Mouse (Mus musculus): ENCODE data around the gene Rock2. TPM values are rescaled to one million over a fixed set of nuclear protein-coding genes. Genes with fewer than 3 reads are reported as not detected.

Rock2 gene
- polyA plus RNA-seq, 1 experiment from 2014 or later, result 14.4 TPM

DNA sequence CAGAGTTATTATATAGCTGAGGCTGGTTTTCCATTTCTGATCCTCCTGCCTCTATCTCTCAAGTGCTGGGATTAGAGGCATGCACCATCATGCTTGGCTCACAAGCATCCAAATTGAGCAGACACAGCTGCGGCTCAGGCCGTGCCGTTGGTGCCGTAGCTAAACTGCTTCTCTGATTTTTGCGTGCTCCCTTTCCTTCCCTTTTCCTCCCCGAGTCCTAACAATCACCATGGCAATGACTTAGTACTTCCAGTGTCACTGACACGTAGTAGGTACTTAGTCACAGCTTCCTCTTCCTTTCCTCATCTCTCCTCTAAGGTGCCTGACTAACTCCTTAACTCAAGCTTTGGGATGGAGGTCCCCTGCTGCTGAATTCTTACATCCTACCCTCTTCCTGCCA, 19.0 kb upstream of the Rock2 start:
- Histone ChIP-seq H3K4me1 (replicated peaks; ENCODE audit: control insufficient read depth, insufficient read depth, low read length) (peaks cover 8% of the 10 kb centered on the region), H3K27me3 (replicated peaks; ENCODE audit: control insufficient read depth, insufficient read depth, low read length) (no peaks in the 10 kb centered on the region), H3K4me2 (no peak overlapping the region), H3K4me3 (ENCODE audit: low read depth, low read length) (no peak overlapping the region), H3K9me3 (ENCODE audit: control insufficient read depth, low read length) (no peaks in the 10 kb centered on the region), H3K36me3 (ENCODE audit: control insufficient read depth, insufficient read depth, low read length) (no peaks in the 10 kb centered on the region), H3K9ac (ENCODE audit: low read depth, low read length) (no peak overlapping the region), H3K27ac (ENCODE audit: low read depth, low read length) (no peak overlapping the region)
- DNase-seq (ENCODE audit: low spot score), result no peak
- no peak for ATAC-seq (replicated peaks; ENCODE audit: low FRiP score)
- 42% methylated on average over 7 of the region's 7 CpGs for WGBS

DNA sequence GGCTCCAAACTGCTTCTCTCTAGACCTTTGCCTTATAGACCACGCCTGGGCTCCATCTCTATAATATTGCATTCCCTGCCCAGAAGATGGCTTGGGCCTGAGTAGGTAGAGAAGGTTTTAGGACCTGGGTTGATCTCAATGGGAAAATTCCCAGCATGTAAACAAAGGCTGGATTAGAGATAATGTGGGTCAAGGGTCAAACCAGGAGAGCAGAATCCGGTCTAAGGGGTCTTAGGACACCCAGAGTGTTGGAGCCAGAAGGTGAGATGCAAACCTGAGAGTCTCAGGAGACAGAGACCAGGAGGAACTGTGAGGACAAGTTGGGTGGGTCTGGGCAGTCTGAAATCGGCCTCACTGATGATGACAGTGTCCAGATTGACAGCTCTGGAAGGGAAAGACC, 18.0 kb upstream of the Rock2 start:
- H3K4me2 ChIP-seq, result no peak overlapping the region
- no peaks in the 10 kb centered on the region for H3K36me3 ChIP-seq (ENCODE audit: control insufficient read depth, insufficient read depth, low read length)
- H3K27ac ChIP-seq (ENCODE audit: low read depth, low read length), result peak overlapping the region; percentile 23; the same call in 1 of the 2 replicates
- WGBS, result 39% methylated on average over 3 of the region's 3 CpGs
- H3K27me3 ChIP-seq (replicated peaks; ENCODE audit: control insufficient read depth, insufficient read depth, low read length), result no peaks in the 10 kb centered on the region
- H3K9me3 ChIP-seq (ENCODE audit: control insufficient read depth, low read length), result no peaks in the 10 kb centered on the region
- DNase-seq (ENCODE audit: low spot score) (no peak), ATAC-seq (replicated peaks; ENCODE audit: low FRiP score) (no peak)
- H3K4me3 ChIP-seq (ENCODE audit: low read depth, low read length), result no peak overlapping the region
- H3K4me1 ChIP-seq (replicated peaks; ENCODE audit: control insufficient read depth, insufficient read depth, low read length), result peaks cover 8% of the 10 kb centered on the region
- H3K9ac ChIP-seq (ENCODE audit: low read depth, low read length), result no peak overlapping the region

- no peak overlapping the region for H3K4me3 ChIP-seq (ENCODE audit: low read depth, low read length)
- peak overlapping the region; percentile 23; the same call in 1 of the 2 replicates for H3K27ac ChIP-seq (ENCODE audit: low read depth, low read length)
- WGBS, result 55% methylated on average over 5 of the region's 5 CpGs
- H3K9me3 ChIP-seq (ENCODE audit: control insufficient read depth, low read length), result no peaks in the 10 kb centered on the region
- DNase-seq (ENCODE audit: low spot score) (no peak), ATAC-seq (replicated peaks; ENCODE audit: low FRiP score) (no peak)
- no peaks in the 10 kb centered on the region for H3K27me3 ChIP-seq (replicated peaks; ENCODE audit: control insufficient read depth, insufficient read depth, low read length)
- H3K36me3 ChIP-seq (ENCODE audit: control insufficient read depth, insufficient read depth, low read length), result no peaks in the 10 kb centered on the region
- H3K4me2 ChIP-seq, result no peak overlapping the region
- H3K4me1 ChIP-seq (replicated peaks; ENCODE audit: control insufficient read depth, insufficient read depth, low read length), result peaks cover 8% of the 10 kb centered on the region
- no peak overlapping the region for H3K9ac ChIP-seq (ENCODE audit: low read depth, low read length)
These were observed 17.6 kb upstream of the Rock2 start for GRCm38 (mm10) chr12:16877141-16877540.

DNA sequence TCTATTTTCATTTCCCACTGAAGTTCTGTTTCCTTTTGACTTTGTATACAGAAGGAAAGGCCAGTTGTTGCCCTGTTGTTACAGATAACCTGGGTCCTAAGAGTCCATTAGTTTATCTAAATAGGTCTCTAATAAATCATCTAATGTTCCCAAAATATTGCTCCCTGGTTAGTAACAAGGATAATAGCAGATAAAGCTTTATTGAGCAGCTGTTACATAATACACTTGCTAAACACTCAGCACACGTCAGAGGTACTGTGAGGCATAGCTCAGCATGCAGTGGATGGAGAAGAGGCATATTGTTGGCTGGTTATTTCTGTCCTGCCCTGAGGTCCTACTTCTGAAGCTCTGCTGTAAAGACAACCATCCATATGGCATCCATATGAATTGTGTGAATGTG, 17.0 kb upstream of the Rock2 start:
- Histone ChIP-seq H3K9me3 (ENCODE audit: control insufficient read depth, low read length) (no peaks in the 10 kb centered on the region), H3K36me3 (ENCODE audit: control insufficient read depth, insufficient read depth, low read length) (no peaks in the 10 kb centered on the region), H3K27me3 (replicated peaks; ENCODE audit: control insufficient read depth, insufficient read depth, low read length) (no peaks in the 10 kb centered on the region), H3K4me3 (ENCODE audit: low read depth, low read length) (no peak overlapping the region), H3K27ac (ENCODE audit: low read depth, low read length) (no peak overlapping the region), H3K9ac (ENCODE audit: low read depth, low read length) (no peak overlapping the region), H3K4me2 (no peak overlapping the region), H3K4me1 (replicated peaks; ENCODE audit: control insufficient read depth, insufficient read depth, low read length) (peaks cover 8% of the 10 kb centered on the region)
- ATAC-seq (replicated peaks; ENCODE audit: low FRiP score) (no peak), DNase-seq (ENCODE audit: low spot score) (no peak)
- WGBS, result 21% methylated on average over 1 of the region's 1 CpGs

DNA sequence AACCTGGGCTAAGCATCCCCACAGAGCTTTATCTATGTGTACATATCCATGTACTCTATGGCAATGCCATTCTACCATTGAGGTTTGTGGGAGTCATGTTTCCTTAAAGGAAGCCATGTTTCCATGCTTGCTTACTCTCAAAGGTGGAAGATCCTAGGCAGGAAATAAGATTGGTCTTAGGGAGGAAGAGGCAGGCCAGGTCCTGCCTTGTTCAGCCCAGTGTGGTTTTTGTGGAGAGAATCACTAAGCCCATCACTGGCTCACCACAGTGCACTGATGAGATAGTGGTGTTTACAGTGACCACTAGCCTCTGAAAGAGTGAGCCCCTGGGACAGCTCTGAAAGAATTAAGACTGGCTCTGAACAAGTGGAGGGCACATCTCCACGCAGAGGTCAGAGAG, 15.3 kb upstream of the Rock2 start:
- Histone ChIP-seq H3K4me2 (no peak overlapping the region), H3K9me3 (ENCODE audit: control insufficient read depth, low read length) (no peaks in the 10 kb centered on the region), H3K9ac (ENCODE audit: low read depth, low read length) (no peak overlapping the region), H3K4me3 (ENCODE audit: low read depth, low read length) (no peak overlapping the region), H3K4me1 (replicated peaks; ENCODE audit: control insufficient read depth, insufficient read depth, low read length) (peaks cover 8% of the 10 kb centered on the region), H3K27me3 (replicated peaks; ENCODE audit: control insufficient read depth, insufficient read depth, low read length) (no peaks in the 10 kb centered on the region), H3K36me3 (ENCODE audit: control insufficient read depth, insufficient read depth, low read length) (no peaks in the 10 kb centered on the region), H3K27ac (ENCODE audit: low read depth, low read length) (no peak overlapping the region)
- no peak for ATAC-seq (replicated peaks; ENCODE audit: low FRiP score)
- whole genome bisulfite sequencing, result 41% methylated on average over 1 of the region's 1 CpGs
- no peak for DNase-seq (ENCODE audit: low spot score)

DNA sequence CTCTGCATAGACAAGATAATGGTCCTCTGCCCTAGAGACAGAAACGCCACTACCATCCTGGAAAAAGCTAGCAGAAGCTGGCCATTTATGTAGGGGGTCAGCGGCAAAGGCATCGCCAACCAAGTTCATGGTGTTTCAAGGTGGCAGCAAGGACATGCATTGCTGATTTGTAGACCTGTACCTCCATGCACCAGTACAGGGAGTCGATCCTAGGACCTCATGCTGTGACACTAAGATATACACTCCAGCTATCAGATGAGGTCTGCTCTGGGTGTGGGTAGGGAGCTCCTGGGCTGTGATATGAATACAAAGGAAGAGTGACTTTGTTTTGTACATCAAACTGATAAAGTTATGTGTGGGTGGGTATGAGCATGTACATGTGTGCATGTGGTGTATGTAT, 14.6 kb upstream of the Rock2 start:
- Histone ChIP-seq H3K36me3 (ENCODE audit: control insufficient read depth, insufficient read depth, low read length) (no peaks in the 10 kb centered on the region), H3K4me2 (no peak overlapping the region), H3K9me3 (ENCODE audit: control insufficient read depth, low read length) (no peaks in the 10 kb centered on the region), H3K4me1 (replicated peaks; ENCODE audit: control insufficient read depth, insufficient read depth, low read length) (peaks cover 8% of the 10 kb centered on the region), H3K27ac (ENCODE audit: low read depth, low read length) (no peak overlapping the region), H3K4me3 (ENCODE audit: low read depth, low read length) (no peak overlapping the region), H3K9ac (ENCODE audit: low read depth, low read length) (no peak overlapping the region), H3K27me3 (replicated peaks; ENCODE audit: control insufficient read depth, insufficient read depth, low read length) (no peaks in the 10 kb centered on the region)
- DNase-seq (ENCODE audit: low spot score) (no peak), ATAC-seq (replicated peaks; ENCODE audit: low FRiP score) (no peak)
- 72% methylated on average over 4 of the region's 4 CpGs for WGBS

GRCm38 (mm10) chr12:16882442-16882841, 12.3 kb upstream of the Rock2 start:
- Histone ChIP-seq H3K36me3 (ENCODE audit: control insufficient read depth, insufficient read depth, low read length) (no peaks in the 10 kb centered on the region), H3K9ac (ENCODE audit: low read depth, low read length) (no peak overlapping the region), H3K4me1 (replicated peaks; ENCODE audit: control insufficient read depth, insufficient read depth, low read length) (0 out of 2 replicates have a peak, but pooled peaks cover 2% of the 10 kb centered on the region), H3K27me3 (replicated peaks; ENCODE audit: control insufficient read depth, insufficient read depth, low read length) (no peaks in the 10 kb centered on the region), H3K4me2 (no peak overlapping the region), H3K9me3 (ENCODE audit: control insufficient read depth, low read length) (no peaks in the 10 kb centered on the region), H3K27ac (ENCODE audit: low read depth, low read length) (no peak overlapping the region), H3K4me3 (ENCODE audit: low read depth, low read length) (no peak overlapping the region)
- no peak for DNase-seq (ENCODE audit: low spot score)
- WGBS, result 80% methylated on average over 3 of the region's 3 CpGs
- ATAC-seq (replicated peaks; ENCODE audit: low FRiP score), result no peak

DNA sequence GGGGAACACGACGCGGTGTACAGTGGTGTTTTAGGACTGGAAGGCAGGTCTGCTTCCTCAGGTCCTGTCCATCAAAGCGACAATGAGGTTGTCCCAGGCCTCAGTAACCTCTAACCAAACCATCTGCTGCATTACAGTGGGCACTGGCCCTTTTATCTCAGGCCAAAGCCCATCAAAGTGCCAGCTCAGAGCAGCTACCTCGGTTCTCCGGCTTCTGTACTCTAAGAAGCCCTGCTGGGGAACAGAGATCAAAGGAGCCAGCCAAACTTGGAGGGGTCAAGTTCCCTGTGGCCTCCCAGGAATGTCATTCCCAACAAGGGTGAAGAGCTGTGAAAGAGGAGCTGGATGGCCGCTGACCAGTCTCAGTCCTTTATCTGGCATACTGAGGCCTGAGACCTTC, 11.6 kb upstream of the Rock2 start:
- no peaks in the 10 kb centered on the region for H3K27me3 ChIP-seq (replicated peaks; ENCODE audit: control insufficient read depth, insufficient read depth, low read length)
- 62% methylated on average over 7 of the region's 7 CpGs for WGBS
- no peak for ATAC-seq (replicated peaks; ENCODE audit: low FRiP score)

GRCm38 (mm10) chr12:16884534-16884933, 10.2 kb upstream of the Rock2 start:
- Histone ChIP-seq H3K4me3 (ENCODE audit: low read depth, low read length) (no peak overlapping the region), H3K9me3 (ENCODE audit: control insufficient read depth, low read length) (no peaks in the 10 kb centered on the region), H3K9ac (ENCODE audit: low read depth, low read length) (no peak overlapping the region), H3K4me2 (no peak overlapping the region), H3K27ac (ENCODE audit: low read depth, low read length) (no peak overlapping the region), H3K4me1 (replicated peaks; ENCODE audit: control insufficient read depth, insufficient read depth, low read length) (0 out of 2 replicates have a peak, but pooled peaks cover 2% of the 10 kb centered on the region), H3K36me3 (ENCODE audit: control insufficient read depth, insufficient read depth, low read length) (no peaks in the 10 kb centered on the region), H3K27me3 (replicated peaks; ENCODE audit: control insufficient read depth, insufficient read depth, low read length) (no peaks in the 10 kb centered on the region)
- ATAC-seq (replicated peaks; ENCODE audit: low FRiP score), result no peak
- WGBS, result 77% methylated on average over 4 of the region's 4 CpGs
- DNase-seq (ENCODE audit: low spot score), result no peak

More for the DNA sequence above, 11.6 kb upstream of the Rock2 start:
- H3K36me3 ChIP-seq (ENCODE audit: control insufficient read depth, insufficient read depth, low read length), result no peaks in the 10 kb centered on the region
- H3K4me1 ChIP-seq (replicated peaks; ENCODE audit: control insufficient read depth, insufficient read depth, low read length), result 0 out of 2 replicates have a peak, but pooled peaks cover 2% of the 10 kb centered on the region
- H3K27ac ChIP-seq (ENCODE audit: low read depth, low read length), result no peak overlapping the region
- no peaks in the 10 kb centered on the region for H3K9me3 ChIP-seq (ENCODE audit: control insufficient read depth, low read length)
- no peak overlapping the region for H3K9ac ChIP-seq (ENCODE audit: low read depth, low read length)
- no peak overlapping the region for H3K4me3 ChIP-seq (ENCODE audit: low read depth, low read length)
- no peak for DNase-seq (ENCODE audit: low spot score)
- no peak overlapping the region for H3K4me2 ChIP-seq

Measured in liver, embryonic 11.5 days (tissue).